Mouse (Mus musculus) ES-E14 (cell line): ENCODE measurements around the gene Tescl. TPM values are rescaled to one million over a fixed set of nuclear protein-coding genes. Genes with fewer than 3 reads are reported as not detected.

ENCODE experiments used
- DNase-seq: peaks from one replicate; pipeline ENCODE4 v3.0.0-alpha.2; 2013; ENCODE audit warnings: low read depth, low spot score
- H3K27ac ChIP-seq: 2 replicates; pipeline ENCODE4 v1.5.1; 2012; ENCODE audit warnings: low read depth, mild to moderate bottlenecking, low read length, moderate library complexity, mixed read lengths; ENCODE audit not compliant: poor library complexity, insufficient read depth, severe bottlenecking
- H3K36me3 ChIP-seq: 2 replicates; pipeline ENCODE4 v1.6.1; 2012; ENCODE audit warnings: mild to moderate bottlenecking, low read length, moderate library complexity, mixed read lengths; ENCODE audit not compliant: control insufficient read depth, poor library complexity, insufficient read depth, severe bottlenecking
- H3K4me1 ChIP-seq, 2 experiments: fragments of 150-350 bp in 1 of 2; sonication (generic) in 1 of 2; 2 replicates each; pipeline ENCODE4 v1.6.1; 2012; ENCODE audit warnings: low read length in 2 of 2, mild to moderate bottlenecking in 1 of 2, mixed read lengths in 1 of 2; ENCODE audit not compliant: control insufficient read depth in 2 of 2, insufficient read depth in 2 of 2, poor library complexity in 1 of 2
- H3K4me3 ChIP-seq, 2 experiments: fragments of 150-350 bp in 1 of 2; sonication (generic) in 1 of 2; 2 replicates each; pipeline ENCODE4 v1.5.1; 2012; ENCODE audit warnings: low read length in 2 of 2, low read depth in 1 of 2, mild to moderate bottlenecking in 1 of 2, mixed read lengths in 1 of 2; ENCODE audit not compliant: insufficient read depth in 1 of 2, poor library complexity in 1 of 2, severe bottlenecking in 1 of 2
- H3K9ac ChIP-seq: 2 replicates; pipeline ENCODE4 v1.6.1; 2012; ENCODE audit warnings: low read depth, mild to moderate bottlenecking, low read length, mixed read lengths; ENCODE audit not compliant: poor library complexity, insufficient read depth, severe bottlenecking
- H3K9me3 ChIP-seq: fragments of 150-350 bp; sonication (generic); 2 replicates; pipeline ENCODE4 v1.6.1; 2012; ENCODE audit warnings: low read depth, mild to moderate bottlenecking, low read length; ENCODE audit not compliant: control insufficient read depth, insufficient read depth
- CHD2 ChIP-seq: IDR thresholded peaks from 2 replicates; pipeline ENCODE4 v1.6.1; 2014; ENCODE audit warnings: mild to moderate bottlenecking, low read depth, low read length, inconsistent platforms
- HCFC1 ChIP-seq: IDR thresholded peaks from 2 replicates; pipeline ENCODE4 v1.6.1; 2012; ENCODE audit warnings: low read length, inconsistent platforms, borderline replicate concordance; ENCODE audit not compliant: insufficient read depth
- MAFK ChIP-seq: IDR thresholded peaks from 2 replicates; pipeline ENCODE4 v1.6.1; 2014; ENCODE audit warnings: mild to moderate bottlenecking, low read depth, low read length, inconsistent platforms; ENCODE audit not compliant: insufficient read depth
- ZC3H11A ChIP-seq: IDR thresholded peaks from 2 replicates; pipeline ENCODE4 v1.6.1; 2012; ENCODE audit warnings: low read depth, mild to moderate bottlenecking, inconsistent platforms, low read length, borderline replicate concordance
- ZNF384 ChIP-seq: IDR thresholded peaks from 2 replicates; pipeline ENCODE4 v1.6.1; 2012; ENCODE audit warnings: low read depth, low read length, inconsistent platforms
- in situ Hi-C, 2 experiments: fragments of 600-800 bp; cut with MboI; formaldehyde crosslinking; loops; one replicate each; pipeline ENCODE4 v1.15.1; 2025; ENCODE audit warnings: low sequenced_read_pairs in 2 of 2, inconsistent platforms in 1 of 2; ENCODE audit not compliant: unreplicated experiment in 2 of 2
- total RNA-seq: library from RNA; depleted of rRNA; stranded (reverse); fragments of 300-350 nt; gene quantifications from 2 replicates; pipeline ENCODE4 v1.2.3, GENCODE M21; 2012

Gene Tescl
- total RNA-seq, 1 experiment = 2.4 TPM

DNA sequence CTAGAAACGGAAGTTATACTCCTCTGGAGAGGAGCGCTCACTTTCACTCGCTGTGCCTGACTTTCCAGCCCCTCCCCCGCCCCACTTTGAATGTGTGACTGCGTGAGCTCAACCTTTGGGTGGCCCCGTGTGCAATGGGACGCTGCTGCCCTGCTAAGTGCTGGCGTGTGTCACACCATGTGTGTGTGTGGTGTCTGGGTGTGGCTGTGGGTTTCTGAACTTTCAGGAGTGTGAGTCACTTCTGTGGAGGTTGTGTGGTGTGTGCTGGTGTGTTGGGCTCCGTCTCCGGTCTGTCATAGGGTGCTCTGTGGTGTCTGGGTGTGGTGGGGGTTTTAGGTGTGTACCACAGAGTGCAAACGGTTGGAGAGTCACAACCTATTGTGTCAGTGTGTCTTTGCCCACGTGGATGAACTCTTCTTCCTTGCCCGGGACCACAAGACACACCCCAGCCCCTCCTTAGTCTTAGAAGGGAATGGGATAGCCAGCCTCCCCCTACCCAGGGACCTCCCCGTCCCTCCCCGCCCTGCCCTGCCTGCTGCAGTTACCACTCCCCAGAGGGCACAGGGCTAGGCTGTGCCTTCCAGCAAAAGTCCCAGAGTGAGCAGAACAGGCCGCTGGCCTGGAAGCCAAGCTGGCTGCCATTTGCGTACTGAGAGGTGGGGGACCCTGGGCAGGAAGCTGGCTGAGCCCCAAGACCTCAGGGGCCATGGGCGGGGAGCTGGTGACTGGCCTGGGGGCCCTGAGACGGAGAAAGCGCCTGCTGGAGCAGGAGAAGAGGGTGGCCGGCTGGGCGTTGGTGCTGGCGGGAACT lies 36.2 kb upstream of the Tescl start, which contains the start of gene Kcnn4:
Gene Kcnn4, plus strand, starts transcription at position 533 of the 811 bp plus-strand sequence.
- H3K27ac ChIP-seq = no peak within 1 kb of the TSS
- H3K4me3 ChIP-seq = peak within 1 kb of the TSS; percentile 53 to 62; a peak in 3 of 4 replicates
- peaks cover 0 to 21% of the 10 kb centered on the region in 2 experiments; a peak in 2 of 4 replicates for H3K4me1 ChIP-seq
- no peaks in the 10 kb centered on the region for H3K36me3 ChIP-seq
- H3K9me3 ChIP-seq = no peaks in the 10 kb centered on the region
- no peak for TF ChIP-seq ZC3H11A
- TF ChIP-seq MAFK = no peak
- no peak for TF ChIP-seq CHD2
- TF ChIP-seq HCFC1 = no peak
- TF ChIP-seq ZNF384 = no peak
- peak within 1 kb of the TSS; percentile 46; the same call in 1 of the 2 replicates for H3K9ac ChIP-seq
- no peak for DNase-seq
- in situ Hi-C loops = loop anchor here (25.0 kb wide), 1 partner anchor 408 kb away; the partner anchor contains the start of genes Vmn1r180 (in 2 of the 2) and Vmn1r181 (in 2 of the 2)

DNA sequence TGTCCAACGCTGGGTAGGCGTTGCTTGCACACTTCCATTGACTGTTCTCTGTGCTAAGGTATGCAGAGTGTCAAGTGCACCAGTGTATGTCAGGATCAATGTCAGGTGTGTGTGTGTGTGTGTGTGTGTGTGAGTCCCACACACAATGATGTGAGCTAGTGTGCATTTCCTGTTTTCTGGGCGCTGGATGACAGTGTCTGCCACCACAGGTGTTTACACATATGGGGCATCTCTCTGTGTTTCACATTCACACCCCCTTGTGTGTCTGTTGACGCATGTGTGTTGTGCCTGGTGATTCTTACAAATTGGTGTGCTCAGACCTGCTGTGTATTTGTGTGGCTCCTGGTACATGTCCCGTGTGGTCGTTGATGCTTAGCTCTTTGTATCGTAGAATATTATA lies 35.2 kb upstream of the Tescl start:
- DNase-seq = no peak
- Histone ChIP-seq H3K4me1 (peaks cover 0 to 17% of the 10 kb centered on the region in 2 experiments; a peak in 2 of 4 replicates), H3K27ac (no peak overlapping the region), H3K36me3 (no peaks in the 10 kb centered on the region), H3K9ac (no peak overlapping the region), H3K4me3 (no peak overlapping the region), H3K9me3 (no peaks in the 10 kb centered on the region)
- in situ Hi-C loops = loop anchor here (25.0 kb wide), 1 partner anchor 407 kb away; the partner anchor contains the start of genes Vmn1r180 (in 2 of the 2) and Vmn1r181 (in 2 of the 2)
- TF ChIP-seq ZC3H11A = no peak
- TF ChIP-seq HCFC1 = no peak
- TF ChIP-seq MAFK = no peak
- no peak for TF ChIP-seq ZNF384
- TF ChIP-seq CHD2 = no peak

- Histone ChIP-seq H3K4me1 (peaks cover 0 to 14% of the 10 kb centered on the region in 2 experiments; a peak in 2 of 4 replicates), H3K4me3 (no peak overlapping the region), H3K36me3 (no peaks in the 10 kb centered on the region), H3K9me3 (no peaks in the 10 kb centered on the region), H3K9ac (no peak overlapping the region), H3K27ac (no peak overlapping the region)
- TF ChIP-seq MAFK (no peak), HCFC1 (no peak), ZC3H11A (no peak), CHD2 (no peak), ZNF384 (no peak)
- in situ Hi-C loops = loop anchor here (25.0 kb wide), 1 partner anchor 406 kb away; the partner anchor contains the start of genes Vmn1r180 (in 2 of the 2) and Vmn1r181 (in 2 of the 2)
- no peak for DNase-seq
These were observed 34.5 kb upstream of the Tescl start for GRCm38 (mm10) chr7:24368226-24368625.

- no peak for DNase-seq
- no peak overlapping the region for H3K9ac ChIP-seq
- in situ Hi-C loops = loop anchor here (25.0 kb wide), 1 partner anchor 405 kb away; the partner anchor contains the start of genes Vmn1r180 (in 2 of the 2) and Vmn1r181 (in 2 of the 2)
These were observed 33.2 kb upstream of the Tescl start for GRCm38 (mm10) chr7:24366716-24367632.

More at GRCm38 (mm10) chr7:24366716-24367632, 33.2 kb upstream of the Tescl start:
- no peak for TF ChIP-seq ZNF384
- TF ChIP-seq MAFK = no peak
- TF ChIP-seq ZC3H11A = no peak
- no peak for TF ChIP-seq CHD2
- no peaks in the 10 kb centered on the region for H3K9me3 ChIP-seq
- no peaks in the 10 kb centered on the region for H3K36me3 ChIP-seq
- H3K4me3 ChIP-seq = no peak overlapping the region
- peaks cover 0 to 8% of the 10 kb centered on the region in 2 experiments; a peak in 1 of 4 replicates for H3K4me1 ChIP-seq
- H3K27ac ChIP-seq = no peak overlapping the region
